In genomic region chr17:17386117-17386516, GRCm38 (mm10) we compare ENCODE assay signal across 17 mouse cellular contexts. TPM values are rescaled to one million over a fixed set of nuclear protein-coding genes. Genes with fewer than 3 reads are reported as not detected.
DNase-seq lines count a peak whose midpoint lies in the region; TF ChIP-seq lines count a peak whose summit lies in the region.
"Had no signal": no experiment of that assay in that cellular context is flagged by ENCODE, and none has a peak within 500 bp of the region (broad histone marks: within the 10 kb centered on the region; RNA-seq: fewer than 3 reads in every experiment).

No protein-coding gene starts in this region.

- TF ChIP-seq POLR2A in heart, adult 2 months (IDR thresholded peaks at IDR 0.05; ENCODE audit: insufficient read depth, low read depth, low read length): no peak
- no peak for TF ChIP-seq POLR2A in CH12.LX (IDR thresholded peaks at IDR 0.05; ENCODE audit: low read depth, low read length)

- H3K9ac ChIP-seq in heart, adult 2 months (ENCODE audit: low read depth, low read length): no peak overlapping the region
- no peak overlapping the region for H3K9ac ChIP-seq in CH12.LX (ENCODE audit: insufficient read depth, low read depth)
- H3K9ac ChIP-seq: embryonic facial prominence, embryonic 12.5 days; limb, embryonic 15.5 days; lung, embryonic 14.5 days had no signal

- no peaks in the 10 kb centered on the region for H3K79me2 ChIP-seq in heart, adult 2 months (replicated peaks; ENCODE audit: control insufficient read depth, insufficient read depth, low read length)
- H3K79me2 ChIP-seq in CH12.LX (replicated peaks; ENCODE audit: control insufficient read depth, extremely low read depth, insufficient read depth, poor library complexity, severe bottlenecking): peaks cover 6% of the 10 kb centered on the region; the same call in 1 of the 2 replicates

- no peak overlapping the region for H3K4me2 ChIP-seq in CH12.LX (ENCODE audit: insufficient read depth, low read depth, poor library complexity, severe bottlenecking)
- H3K4me2 ChIP-seq: embryonic facial prominence, embryonic 12.5 days; limb, embryonic 15.5 days; lung, embryonic 14.5 days had no signal

- H3K4me3 ChIP-seq in heart, adult 2 months: no peak overlapping the region
- no peak overlapping the region for H3K4me3 ChIP-seq in CH12.LX (replicated peaks in 1 of 3; ENCODE audit: low read depth in 2 of 3, low read length in 2 of 3, poor library complexity in 1 of 3)
- H3K4me3 ChIP-seq: embryonic facial prominence, embryonic 12.5 days; limb, embryonic 15.5 days; megakaryocyte, embryonic 14.5 days; myocyte had no signal

- dilution Hi-C loops in CH12.LX (cut with MboI; ENCODE audit: extremely low pct_ligation_motif_present, extremely low pct_unique_long_range_greater_than_20kb, low sequenced_read_pairs): no loop called here

- no peaks in the 10 kb centered on the region for H3K9me3 ChIP-seq in CH12.LX (replicated peaks; ENCODE audit: low read length)
- H3K9me3 ChIP-seq: embryonic facial prominence, embryonic 12.5 days; G1E; limb, embryonic 15.5 days; megakaryocyte, embryonic 14.5 days had no signal

- H3K27ac ChIP-seq in heart, adult 2 months: no peak overlapping the region
- H3K27ac ChIP-seq in CH12.LX (ENCODE audit: insufficient read depth, low read depth): no peak overlapping the region
- H3K27ac ChIP-seq: embryonic facial prominence, embryonic 12.5 days; limb, embryonic 15.5 days had no signal

- no peaks in the 10 kb centered on the region for H3K27me3 ChIP-seq in heart, adult 2 months (ENCODE audit: control insufficient read depth, insufficient read depth, low read length)
- H3K27me3 ChIP-seq in CH12.LX (replicated peaks): no peaks in the 10 kb centered on the region
- H3K27me3 ChIP-seq: embryonic facial prominence, embryonic 12.5 days; limb, embryonic 15.5 days; megakaryocyte, embryonic 14.5 days had no signal

- no peaks in the 10 kb centered on the region for H3K4me1 ChIP-seq in heart, adult 2 months (ENCODE audit: control insufficient read depth, insufficient read depth, low read length)
- H3K4me1 ChIP-seq in CH12.LX (ENCODE audit: control insufficient read depth in 1 of 2, insufficient read depth in 2 of 2): peaks cover 0 to 4% of the 10 kb centered on the region in 2 experiments; a peak in 1 of 4 replicates
- H3K4me1 ChIP-seq: embryonic facial prominence, embryonic 12.5 days; limb, embryonic 15.5 days had no signal

- 81% methylated on average over 2 of the region's 2 CpGs for WGBS in heart, adult 2 months

- no peak for DNase-seq in heart, adult 2 months
- no peak for DNase-seq in heart, adult 9 months (ENCODE audit: low spot score in 2 of 2)
- DNase-seq in 3T3-L1 (ENCODE audit: low read depth, low spot score): peak; percentile 68
- no peak for DNase-seq in CH12.LX (ENCODE audit: extremely low read depth)
- DNase-seq in adipocyte (ENCODE audit: low spot score): peak; percentile 58
- DNase-seq in kidney, postnatal 10 days: no peak
- DNase-seq in thymus, postnatal 4 days: no peak
- DNase-seq: adrenal gland, adult 8-10 months; cerebellum, postnatal 10 days; heart, adult 18-20 months; kidney, postnatal 14 days; lung, embryonic 14.5 days had no signal

- TF ChIP-seq RAD21 in CH12.LX (IDR thresholded peaks at IDR 0.05; ENCODE audit: low read depth, low read length): no peak; the same call in 1 of the 2 replicates

- intact Hi-C loops in heart, adult 2 months (cut with DNase I): no loop called here

- no peak for TF ChIP-seq EP300 in heart, adult 2 months (IDR thresholded peaks at IDR 0.05; ENCODE audit: insufficient read depth, low read depth, low read length)
- no peak for TF ChIP-seq EP300 in CH12.LX (IDR thresholded peaks at IDR 0.05; ENCODE audit: low read length)

- in situ Hi-C loops in CH12.LX (cut with MboI; ENCODE audit: low pct_ligation_motif_present, low pct_unique_long_range_greater_than_20kb, low sequenced_read_pairs): no loop called here

- no peaks in the 10 kb centered on the region; the same call in none of the 2 replicates for H3K36me3 ChIP-seq in heart, adult 2 months (ENCODE audit: control insufficient read depth, insufficient read depth, low read length)
- peaks cover 40 to 85% of the 10 kb centered on the region in 2 experiments for H3K36me3 ChIP-seq in CH12.LX (replicated peaks in 1 of 2; ENCODE audit: control insufficient read depth in 1 of 2, insufficient read depth in 1 of 2, low read length in 1 of 2)

- TF ChIP-seq CTCF in heart, adult 2 months (IDR thresholded peaks at IDR 0.05): peak; percentile 24
- TF ChIP-seq CTCF in CH12.LX (conservative IDR thresholded peaks at IDR 0.05 in 1 of 2, IDR thresholded peaks at IDR 0.05 in 1 of 2; ENCODE audit: low read depth in 2 of 2, low read length in 2 of 2): peak in 1 of 2 experiments; percentile 44; a peak in 2 of 4 replicates

TF ChIP-seq in CH12.LX, 34 proteins besides CTCF, POLR2A, EP300 and RAD21:
- TF ChIP-seq SMC3 (IDR thresholded peaks at IDR 0.05; ENCODE audit: low read depth, low read length) (peak; percentile 20), KAT2A (IDR thresholded peaks at IDR 0.05; ENCODE audit: insufficient replicate concordance, low read length) (no peak)

RNA-seq across cellular contexts. Expression of gene Riok2, which starts 12.0 kb away (rescaled TPM):
- 10 to 100 TPM; 14.0 to 15.7 TPM for total RNA-seq in heart, adult 2 months (2021)
- 10.4 and 25.6 TPM in 2 replicates for polyA plus RNA-seq in heart, adult 2 months (2012; rRNA removed)
- total RNA-seq in CH12.LX (2012; rRNA removed) (27.9 and 37.1 TPM in 2 replicates), CH12.LX (2014; rRNA removed) (114 and 121 TPM in 2 replicates)
- 76.9 and 78.4 TPM in 2 replicates for polyA plus RNA-seq in CH12.LX (2012; ENCODE audit: insufficient read length, low read depth)

RNA-seq across cellular contexts. Expression of gene Lix1, which starts 16.4 kb away (rescaled TPM):
- total RNA-seq in heart, adult 2 months (2021): 1 to 10 TPM; 6.2 to 7.0 TPM
- 1.7 and 2.8 TPM in 2 replicates for polyA plus RNA-seq in heart, adult 2 months (2012; rRNA removed)
- total RNA-seq in CH12.LX (2012; rRNA removed) (0.67 and 1.4 TPM in 2 replicates), CH12.LX (2014; rRNA removed) (1.0 TPM in 2 replicates)
- 0.49 and 0.53 TPM in 2 replicates for polyA plus RNA-seq in CH12.LX (2012; ENCODE audit: insufficient read length, low read depth)
- polyA plus RNA-seq: G1E had no signal

Comparison
In these comparisons a context has a peak if more than half of its experiments do, and no peak if none do; other contexts are left out.
1. DNase-seq: peak in 3T3-L1 (single experiment) and adipocyte (single experiment); none in heart, adult 2 months (0 of 2), heart, adult 9 months (0 of 2), CH12.LX (single experiment), kidney, postnatal 10 days (single experiment) and thymus, postnatal 4 days (single experiment).